ENCODE assay signal across 8 mouse cellular contexts in genomic region chr11:121794591-121795199, GRCm38 (mm10). TPM values are rescaled to one million over a fixed set of nuclear protein-coding genes. Genes with fewer than 3 reads are reported as not detected.
A peak's percentile ranks its signal among the peaks of the same experiment; 100 is the strongest.
DNase-seq lines count a peak whose midpoint lies in the region; ATAC-seq lines count a peak whose summit lies in the region.

No protein-coding gene starts in this region.

- H3K27me3 ChIP-seq in heart, embryonic 14.5 days (ENCODE audit: control insufficient read depth, insufficient read depth, low read length) = no peaks in the 10 kb centered on the region
- H3K27me3 ChIP-seq in liver, embryonic 16.5 days (ENCODE audit: control insufficient read depth, insufficient read depth, low read depth, low read length) = no peaks in the 10 kb centered on the region; the same call in 1 of the 2 replicates
- H3K27me3 ChIP-seq in forebrain, embryonic 16.5 days (replicated peaks; ENCODE audit: control insufficient read depth, insufficient read depth, low read length) = no peaks in the 10 kb centered on the region

- H3K9me3 ChIP-seq in heart, embryonic 14.5 days (ENCODE audit: control insufficient read depth, low read length) = no peaks in the 10 kb centered on the region
- no peaks in the 10 kb centered on the region for H3K9me3 ChIP-seq in liver, embryonic 16.5 days (replicated peaks; ENCODE audit: control insufficient read depth, low read length)
- H3K9me3 ChIP-seq in forebrain, embryonic 16.5 days (ENCODE audit: control insufficient read depth, low read length) = no peaks in the 10 kb centered on the region

- H3K27ac ChIP-seq in heart, embryonic 14.5 days (replicated peaks in 1 of 2; ENCODE audit: control insufficient read depth in 1 of 2, insufficient read depth in 1 of 2, low read depth in 2 of 2, low read length in 2 of 2) = peak overlapping the region; percentile 49 to 64
- no peak overlapping the region for H3K27ac ChIP-seq in liver, embryonic 16.5 days (ENCODE audit: low read length)
- H3K27ac ChIP-seq in forebrain, embryonic 16.5 days (ENCODE audit: low read length) = no peak overlapping the region

- 46% methylated on average over 6 of the region's 6 CpGs for WGBS in heart, embryonic 14.5 days
- WGBS in liver, embryonic 16.5 days (ENCODE audit: insufficient replicate concordance) = 59% methylated on average over 6 of the region's 6 CpGs
- WGBS in forebrain, embryonic 16.5 days = 70% methylated on average over 6 of the region's 6 CpGs

- peaks cover 13 to 18% of the 10 kb centered on the region in 2 experiments for H3K4me1 ChIP-seq in heart, embryonic 14.5 days (ENCODE audit: control insufficient read depth in 2 of 2, insufficient read depth in 2 of 2, low read length in 2 of 2)
- H3K4me1 ChIP-seq in liver, embryonic 16.5 days (ENCODE audit: control insufficient read depth, low read depth, low read length) = no peaks in the 10 kb centered on the region
- no peaks in the 10 kb centered on the region for H3K4me1 ChIP-seq in forebrain, embryonic 16.5 days (replicated peaks; ENCODE audit: control insufficient read depth, insufficient read depth, low read length)

- H3K4me3 ChIP-seq in heart, embryonic 14.5 days (ENCODE audit: control insufficient read depth in 1 of 2, insufficient read depth in 1 of 2, low read depth in 1 of 2, low read length in 2 of 2) = no peak overlapping the region
- no peak overlapping the region for H3K4me3 ChIP-seq in liver, embryonic 16.5 days (ENCODE audit: low read depth, low read length)
- H3K4me3 ChIP-seq in forebrain, embryonic 16.5 days (replicated peaks; ENCODE audit: low read length) = no peak overlapping the region

- DNase-seq in urinary bladder, postnatal 36 days (ENCODE audit: low spot score in 2 of 2) = peak; percentile 26 to 40
- DNase-seq in urinary bladder, postnatal 25 days (ENCODE audit: low spot score) = no peak
- DNase-seq in cerebellum, postnatal 25 days = no peak
- DNase-seq in layer of hippocampus, postnatal 25 days (ENCODE audit: extremely low spot score in 1 of 2, low spot score in 1 of 2) = no peak

- no peak overlapping the region for H3K4me2 ChIP-seq in heart, embryonic 14.5 days (ENCODE audit: low read length)
- H3K4me2 ChIP-seq in liver, embryonic 16.5 days (ENCODE audit: low read depth, low read length) = no peak overlapping the region
- H3K4me2 ChIP-seq in forebrain, embryonic 16.5 days (ENCODE audit: low read length) = no peak overlapping the region

- no peaks in the 10 kb centered on the region for H3K36me3 ChIP-seq in heart, embryonic 14.5 days (ENCODE audit: control insufficient read depth, insufficient read depth, low read length)
- no peaks in the 10 kb centered on the region for H3K36me3 ChIP-seq in liver, embryonic 16.5 days (ENCODE audit: control insufficient read depth, insufficient read depth)
- no peaks in the 10 kb centered on the region for H3K36me3 ChIP-seq in forebrain, embryonic 16.5 days (ENCODE audit: control insufficient read depth, insufficient read depth)

- H3K9ac ChIP-seq in heart, embryonic 14.5 days (ENCODE audit: low read length) = no peak overlapping the region
- H3K9ac ChIP-seq in liver, embryonic 16.5 days (ENCODE audit: low read depth, low read length) = no peak overlapping the region
- H3K9ac ChIP-seq in forebrain, embryonic 16.5 days (replicated peaks; ENCODE audit: low read depth, low read length) = no peak overlapping the region

- peak; percentile 79 for ATAC-seq in heart, embryonic 14.5 days (ENCODE audit: insufficient number of reproducible peaks, insufficient read depth, low FRiP score, low read depth)
- ATAC-seq in liver, embryonic 16.5 days (ENCODE audit: low read depth) = 0 out of 2 replicates have a peak, but pooled peaks have one; percentile 53
- ATAC-seq in forebrain, embryonic 16.5 days = no peak
- no peak for ATAC-seq in activated CD4-positive, CD25-positive, alpha-beta regulatory T cell, adult 4 months

RNA-seq across cellular contexts. Expression of gene Ptchd3, which starts 35.4 kb away (rescaled TPM):
- polyA plus RNA-seq in heart, embryonic 14.5 days (2014; fragmentation: Nextera tagmentation; extraction: Ambion mirVana) = 0.05 and 0.08 TPM in 2 replicates
- polyA plus RNA-seq in liver, embryonic 16.5 days (2015; fragmentation: Nextera tagmentation; extraction: Ambion mirVana) = not detected in 2 replicates
- not detected in 2 replicates for polyA plus RNA-seq in forebrain, embryonic 16.5 days (2015; fragmentation: Nextera tagmentation; extraction: Ambion mirVana)
- not detected for total RNA-seq in layer of hippocampus, postnatal 25 days (2021)
- polyA plus RNA-seq in activated CD4-positive, CD25-positive, alpha-beta regulatory T cell, adult 4 months (2017; shearing (Covaris generic)) = not detected

Comparison
In these comparisons a context has a peak if more than half of its experiments do, and no peak if none do; other contexts are left out.
1. DNase-seq: peak in urinary bladder, postnatal 36 days (2 of 2); none in urinary bladder, postnatal 25 days (single experiment), cerebellum, postnatal 25 days (0 of 2) and layer of hippocampus, postnatal 25 days (0 of 2).
2. ATAC-seq: peak in heart, embryonic 14.5 days (single experiment) and liver, embryonic 16.5 days (single experiment); none in forebrain, embryonic 16.5 days (single experiment) and activated CD4-positive, CD25-positive, alpha-beta regulatory T cell, adult 4 months (single experiment).
3. H3K27ac ChIP-seq: peak in heart, embryonic 14.5 days (2 of 2); none in liver, embryonic 16.5 days (single experiment) and forebrain, embryonic 16.5 days (single experiment).